Mouse (Mus musculus): ENCODE data around the gene Fbxo36. TPM values are rescaled to one million over a fixed set of nuclear protein-coding genes. Genes with fewer than 3 reads are reported as not detected.
A peak's percentile ranks its signal among the peaks of the same experiment; 100 is the strongest.

Fbxo36 gene
- polyA plus RNA-seq, 1 experiment: 0.09 TPM

DNA sequence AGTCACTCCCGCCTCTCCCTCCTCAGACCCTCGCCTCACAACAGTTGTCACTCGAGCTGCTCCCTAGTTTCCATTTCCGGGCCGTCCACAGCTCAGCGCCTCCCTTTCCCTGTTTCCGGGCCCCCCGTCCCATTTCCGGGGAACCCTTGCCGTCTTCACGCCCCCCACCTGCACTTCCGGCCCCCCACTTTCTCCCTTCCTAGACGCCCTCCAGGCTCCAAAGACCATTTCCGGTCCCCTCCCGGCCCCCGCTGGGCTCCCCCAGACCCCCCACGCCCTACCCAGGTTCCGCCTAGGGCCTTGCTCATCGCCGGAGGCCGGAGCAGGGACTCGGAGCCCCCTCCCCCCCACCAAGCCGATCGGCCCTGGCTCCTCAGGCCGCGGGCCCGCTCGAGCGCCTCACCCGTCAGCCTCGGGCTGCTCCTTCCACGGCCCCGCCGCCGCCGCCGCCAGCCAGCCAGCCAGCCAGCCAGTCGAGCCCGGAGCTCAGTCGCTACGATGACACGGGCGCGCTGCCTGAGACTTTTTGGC, 955 bp upstream of the Fbxo36 start:
- H3K4me1 ChIP-seq (ENCODE audit: control insufficient read depth): peaks cover 31% of the 10 kb centered on the region
- H3K9me3 ChIP-seq (ENCODE audit: control insufficient read depth, low read length): no peaks in the 10 kb centered on the region
- peak overlapping the region; percentile 86 for H3K4me3 ChIP-seq (replicated peaks)
- no peaks in the 10 kb centered on the region for H3K27me3 ChIP-seq (ENCODE audit: control insufficient read depth)
- TF ChIP-seq TAL1 (IDR thresholded peaks at IDR 0.05; ENCODE audit: low read length) (no peak), GATA1 (IDR thresholded peaks at IDR 0.05; ENCODE audit: low read length) (no peak)
- peaks cover 6% of the 10 kb centered on the region for H3K36me3 ChIP-seq (ENCODE audit: control insufficient read depth)

- Histone ChIP-seq H3K4me1 (ENCODE audit: control insufficient read depth) (peaks cover 31% of the 10 kb centered on the region), H3K27me3 (ENCODE audit: control insufficient read depth) (no peaks in the 10 kb centered on the region), H3K36me3 (ENCODE audit: control insufficient read depth) (no peaks in the 10 kb centered on the region; the same call in 1 of the 2 replicates), H3K4me3 (replicated peaks) (peak within 1 kb of the TSS; percentile 86), H3K9me3 (ENCODE audit: control insufficient read depth, low read length) (no peaks in the 10 kb centered on the region)
- TF ChIP-seq TAL1 (IDR thresholded peaks at IDR 0.05; ENCODE audit: low read length) (no peak), GATA1 (IDR thresholded peaks at IDR 0.05; ENCODE audit: low read length) (no peak)
Observed at GRCm38 (mm10) chr1:84840018-84840664, 500 bp downstream of the Fbxo36 start, which contains the start of gene Trip12. Gene Trip12, minus strand, starts transcription at chr1:84840516.

- Histone ChIP-seq H3K36me3 (ENCODE audit: control insufficient read depth) (no peaks in the 10 kb centered on the region; the same call in 1 of the 2 replicates), H3K4me3 (replicated peaks) (no peak overlapping the region), H3K9me3 (ENCODE audit: control insufficient read depth, low read length) (no peaks in the 10 kb centered on the region), H3K4me1 (ENCODE audit: control insufficient read depth) (peaks cover 31% of the 10 kb centered on the region), H3K27me3 (ENCODE audit: control insufficient read depth) (no peaks in the 10 kb centered on the region)
- TF ChIP-seq TAL1 (IDR thresholded peaks at IDR 0.05; ENCODE audit: low read length): no peak
- no peak for TF ChIP-seq GATA1 (IDR thresholded peaks at IDR 0.05; ENCODE audit: low read length)
Observed at GRCm38 (mm10) chr1:84841061-84841460, 1.4 kb downstream of the Fbxo36 start.

- Histone ChIP-seq H3K4me3 (replicated peaks) (no peak overlapping the region), H3K27me3 (ENCODE audit: control insufficient read depth) (no peaks in the 10 kb centered on the region), H3K4me1 (ENCODE audit: control insufficient read depth) (peaks cover 15% of the 10 kb centered on the region), H3K9me3 (ENCODE audit: control insufficient read depth, low read length) (no peaks in the 10 kb centered on the region), H3K36me3 (ENCODE audit: control insufficient read depth) (no peaks in the 10 kb centered on the region)
- TF ChIP-seq TAL1 (IDR thresholded peaks at IDR 0.05; ENCODE audit: low read length) (no peak), GATA1 (IDR thresholded peaks at IDR 0.05; ENCODE audit: low read length) (no peak)
Observed at GRCm38 (mm10) chr1:84843366-84843765, 3.7 kb downstream of the Fbxo36 start.

GRCm38 (mm10) chr1:84847698-84848097, 8.1 kb downstream of the Fbxo36 start:
- no peak for TF ChIP-seq TAL1 (IDR thresholded peaks at IDR 0.05; ENCODE audit: low read length)
- TF ChIP-seq GATA1 (IDR thresholded peaks at IDR 0.05; ENCODE audit: low read length): no peak

GRCm38 (mm10) chr1:84848335-84848734, 8.7 kb downstream of the Fbxo36 start:
- no peak for TF ChIP-seq GATA1 (IDR thresholded peaks at IDR 0.05; ENCODE audit: low read length)
- TF ChIP-seq TAL1 (IDR thresholded peaks at IDR 0.05; ENCODE audit: low read length): no peak
- Histone ChIP-seq H3K4me3 (replicated peaks) (no peak overlapping the region), H3K36me3 (ENCODE audit: control insufficient read depth) (no peaks in the 10 kb centered on the region), H3K4me1 (ENCODE audit: control insufficient read depth) (peaks cover 35% of the 10 kb centered on the region), H3K27me3 (ENCODE audit: control insufficient read depth) (no peaks in the 10 kb centered on the region), H3K9me3 (ENCODE audit: control insufficient read depth, low read length) (no peaks in the 10 kb centered on the region)

More at GRCm38 (mm10) chr1:84847698-84848097, 8.1 kb downstream of the Fbxo36 start:
- H3K4me3 ChIP-seq (replicated peaks): no peak overlapping the region
- no peaks in the 10 kb centered on the region for H3K9me3 ChIP-seq (ENCODE audit: control insufficient read depth, low read length)
- H3K36me3 ChIP-seq (ENCODE audit: control insufficient read depth): no peaks in the 10 kb centered on the region
- H3K27me3 ChIP-seq (ENCODE audit: control insufficient read depth): no peaks in the 10 kb centered on the region
- peaks cover 29% of the 10 kb centered on the region for H3K4me1 ChIP-seq (ENCODE audit: control insufficient read depth)

GRCm38 (mm10) chr1:84848801-84849455, 9.3 kb downstream of the Fbxo36 start:
- H3K27me3 ChIP-seq (ENCODE audit: control insufficient read depth): no peaks in the 10 kb centered on the region
- no peak overlapping the region for H3K4me3 ChIP-seq (replicated peaks)
- TF ChIP-seq GATA1 (IDR thresholded peaks at IDR 0.05; ENCODE audit: low read length): no peak
- H3K36me3 ChIP-seq (ENCODE audit: control insufficient read depth): no peaks in the 10 kb centered on the region
- H3K4me1 ChIP-seq (ENCODE audit: control insufficient read depth): peaks cover 41% of the 10 kb centered on the region
- no peaks in the 10 kb centered on the region for H3K9me3 ChIP-seq (ENCODE audit: control insufficient read depth, low read length)

- Histone ChIP-seq H3K4me3 (replicated peaks) (no peak overlapping the region), H3K27me3 (ENCODE audit: control insufficient read depth) (no peaks in the 10 kb centered on the region), H3K36me3 (ENCODE audit: control insufficient read depth) (no peaks in the 10 kb centered on the region), H3K4me1 (ENCODE audit: control insufficient read depth) (peaks cover 49% of the 10 kb centered on the region), H3K9me3 (ENCODE audit: control insufficient read depth, low read length) (no peaks in the 10 kb centered on the region)
- TF ChIP-seq GATA1 (IDR thresholded peaks at IDR 0.05; ENCODE audit: low read length) (no peak), TAL1 (IDR thresholded peaks at IDR 0.05; ENCODE audit: low read length) (no peak)
Observed at GRCm38 (mm10) chr1:84849804-84850203, 10.2 kb downstream of the Fbxo36 start.

GRCm38 (mm10) chr1:84850471-84850870, 10.8 kb downstream of the Fbxo36 start:
- Histone ChIP-seq H3K9me3 (ENCODE audit: control insufficient read depth, low read length) (no peaks in the 10 kb centered on the region), H3K4me1 (ENCODE audit: control insufficient read depth) (peaks cover 51% of the 10 kb centered on the region), H3K36me3 (ENCODE audit: control insufficient read depth) (no peaks in the 10 kb centered on the region), H3K27me3 (ENCODE audit: control insufficient read depth) (no peaks in the 10 kb centered on the region), H3K4me3 (replicated peaks) (no peak overlapping the region)
- TF ChIP-seq GATA1 (IDR thresholded peaks at IDR 0.05; ENCODE audit: low read length): no peak
- TF ChIP-seq TAL1 (IDR thresholded peaks at IDR 0.05; ENCODE audit: low read length): no peak

Measured in erythroblast, embryonic 14.5 days (primary cell).